Mouse (Mus musculus): Measurements from ENCODE around the gene Pnmal1. TPM values are rescaled to one million over a fixed set of nuclear protein-coding genes. Genes with fewer than 3 reads are reported as not detected.
A peak's percentile ranks its signal among the peaks of the same experiment; 100 is the strongest.

Pnmal1 gene
- polyA plus RNA-seq, 1 experiment from 2014 or later = 23.7 TPM

GRCm38 (mm10) chr7:16988405-16988804 is 28.9 kb downstream of the Pnmal1 start:
- peaks cover 22% of the 10 kb centered on the region for H3K4me1 ChIP-seq (ENCODE audit: control insufficient read depth, insufficient read depth, low read length)
- H3K4me2 ChIP-seq = no peak overlapping the region
- 74% methylated on average over 3 of the region's 3 CpGs for WGBS
- H3K4me3 ChIP-seq (ENCODE audit: low read depth, low read length) = no peak overlapping the region
- no peak for DNase-seq (ENCODE audit: low spot score, missing footprints)
- H3K9ac ChIP-seq (ENCODE audit: low read length) = no peak overlapping the region
- H3K27ac ChIP-seq (ENCODE audit: low read depth, low read length) = peak overlapping the region; percentile 25; the same call in 1 of the 2 replicates
- no peaks in the 10 kb centered on the region for H3K9me3 ChIP-seq (ENCODE audit: control insufficient read depth, low read length)
- ATAC-seq (ENCODE audit: low FRiP score) = no peak
- H3K27me3 ChIP-seq (ENCODE audit: control insufficient read depth, insufficient read depth, low read length) = no peaks in the 10 kb centered on the region
- H3K36me3 ChIP-seq (ENCODE audit: control insufficient read depth, insufficient read depth, low read length) = no peaks in the 10 kb centered on the region

DNA sequence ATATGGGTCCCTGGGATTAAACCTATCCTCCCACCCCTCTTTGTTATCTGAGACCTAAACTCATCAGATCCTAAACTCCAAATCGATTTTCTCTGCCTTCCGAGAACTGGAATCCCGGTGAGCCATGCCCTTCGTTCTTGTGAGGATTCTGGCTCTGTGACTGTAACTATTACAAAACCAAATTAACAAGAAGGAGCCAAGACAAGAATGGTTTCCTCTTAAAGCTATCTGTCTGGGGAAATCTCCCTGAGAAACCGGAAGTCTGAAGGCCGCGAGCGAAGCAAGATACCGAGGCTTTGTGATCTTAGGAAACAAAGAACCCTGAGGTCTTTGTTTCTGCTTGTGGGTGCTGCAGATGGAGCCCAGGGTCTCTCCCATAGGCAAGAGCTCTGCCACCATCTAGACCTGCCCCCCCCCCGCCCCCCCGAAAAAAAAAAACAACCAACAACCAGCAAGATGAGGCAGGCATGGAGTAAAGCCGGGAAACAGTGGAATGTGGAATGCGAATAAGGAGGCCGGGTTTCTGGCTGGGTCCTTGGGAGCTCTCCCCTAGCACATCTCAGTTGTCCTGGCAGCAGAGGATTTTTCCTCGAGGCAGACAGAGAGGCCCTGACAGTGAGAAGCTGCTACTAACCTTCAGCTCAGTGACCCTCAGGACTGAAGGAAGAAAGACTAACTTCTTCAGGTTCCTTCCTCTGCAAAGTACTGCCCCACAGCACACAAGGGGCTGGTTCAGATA is 30.7 kb downstream of the Pnmal1 start:
- H3K9ac ChIP-seq (ENCODE audit: low read length) = no peak overlapping the region
- no peaks in the 10 kb centered on the region for H3K9me3 ChIP-seq (ENCODE audit: control insufficient read depth, low read length)
- DNase-seq (ENCODE audit: low spot score, missing footprints) (peak; percentile 88), ATAC-seq (ENCODE audit: low FRiP score) (no peak)
- 28% methylated on average over 15 of the region's 15 CpGs for WGBS
- no peaks in the 10 kb centered on the region for H3K27me3 ChIP-seq (ENCODE audit: control insufficient read depth, insufficient read depth, low read length)
- H3K4me3 ChIP-seq (ENCODE audit: low read depth, low read length) = no peak overlapping the region
- H3K4me1 ChIP-seq (ENCODE audit: control insufficient read depth, insufficient read depth, low read length) = peaks cover 32% of the 10 kb centered on the region
- H3K36me3 ChIP-seq (ENCODE audit: control insufficient read depth, insufficient read depth, low read length) = no peaks in the 10 kb centered on the region
- H3K4me2 ChIP-seq = peak overlapping the region; percentile 16; the same call in 1 of the 2 replicates
- H3K27ac ChIP-seq (ENCODE audit: low read depth, low read length) = peak overlapping the region; percentile 58

- Histone ChIP-seq H3K9ac (ENCODE audit: low read length) (peak overlapping the region; percentile 7; the same call in 1 of the 2 replicates), H3K4me2 (peak overlapping the region; percentile 12; the same call in 1 of the 2 replicates), H3K4me1 (ENCODE audit: control insufficient read depth, insufficient read depth, low read length) (peaks cover 39% of the 10 kb centered on the region), H3K27me3 (ENCODE audit: control insufficient read depth, insufficient read depth, low read length) (no peaks in the 10 kb centered on the region), H3K4me3 (ENCODE audit: low read depth, low read length) (no peak overlapping the region), H3K36me3 (ENCODE audit: control insufficient read depth, insufficient read depth, low read length) (no peaks in the 10 kb centered on the region), H3K9me3 (ENCODE audit: control insufficient read depth, low read length) (no peaks in the 10 kb centered on the region), H3K27ac (ENCODE audit: low read depth, low read length) (peak overlapping the region; percentile 68)
- DNase-seq (ENCODE audit: low spot score, missing footprints) (peak; percentile 97), ATAC-seq (ENCODE audit: low FRiP score) (peak; percentile 79)
- WGBS = 58% methylated on average over 18 of the region's 18 CpGs
These were observed 32.4 kb downstream of the Pnmal1 start for GRCm38 (mm10) chr7:16991681-16992450.

- ATAC-seq (ENCODE audit: low FRiP score) = no peak
- WGBS = 93% methylated on average over 5 of the region's 5 CpGs
These were observed 33.0 kb downstream of the Pnmal1 start, which contains the start of gene Ccdc8 for GRCm38 (mm10) chr7:16992451-16992807. Ccdc8 (plus strand) TSS chr7:16992708.

GRCm38 (mm10) chr7:16993651-16994399 is 34.3 kb downstream of the Pnmal1 start:
- peaks cover 3% of the 10 kb centered on the region; the same call in 1 of the 2 replicates for H3K36me3 ChIP-seq (ENCODE audit: control insufficient read depth, insufficient read depth, low read length)
- H3K27me3 ChIP-seq (ENCODE audit: control insufficient read depth, insufficient read depth, low read length) = no peaks in the 10 kb centered on the region
- peak overlapping the region; percentile 73 for H3K4me2 ChIP-seq
- H3K4me1 ChIP-seq (ENCODE audit: control insufficient read depth, insufficient read depth, low read length) = peaks cover 39% of the 10 kb centered on the region
- peak overlapping the region; percentile 46 for H3K4me3 ChIP-seq (ENCODE audit: low read depth, low read length)
- 1% methylated on average over 27 of the region's 27 CpGs for whole genome bisulfite sequencing
- peak; percentile 79 for ATAC-seq (ENCODE audit: low FRiP score)
- peak; percentile 96 for DNase-seq (ENCODE audit: low spot score, missing footprints)
- H3K27ac ChIP-seq (ENCODE audit: low read depth, low read length) = peak overlapping the region; percentile 48; the same call in 1 of the 2 replicates
- peak overlapping the region; percentile 82 for H3K9ac ChIP-seq (ENCODE audit: low read length)
- no peaks in the 10 kb centered on the region for H3K9me3 ChIP-seq (ENCODE audit: control insufficient read depth, low read length)

More at GRCm38 (mm10) chr7:16992451-16992807, 33.0 kb downstream of the Pnmal1 start, which contains the start of gene Ccdc8:
- Histone ChIP-seq H3K4me2 (peak within 1 kb of the TSS; percentile 73), H3K9ac (ENCODE audit: low read length) (peak within 1 kb of the TSS; percentile 82), H3K36me3 (ENCODE audit: control insufficient read depth, insufficient read depth, low read length) (no peaks in the 10 kb centered on the region; the same call in 1 of the 2 replicates), H3K27me3 (ENCODE audit: control insufficient read depth, insufficient read depth, low read length) (no peaks in the 10 kb centered on the region), H3K4me3 (ENCODE audit: low read depth, low read length) (peak within 1 kb of the TSS; percentile 46; the same call in 1 of the 2 replicates), H3K9me3 (ENCODE audit: control insufficient read depth, low read length) (no peaks in the 10 kb centered on the region), H3K4me1 (ENCODE audit: control insufficient read depth, insufficient read depth, low read length) (peaks cover 39% of the 10 kb centered on the region), H3K27ac (ENCODE audit: low read depth, low read length) (peak within 1 kb of the TSS; percentile 68)
- no peak for DNase-seq (ENCODE audit: low spot score, missing footprints)

DNA sequence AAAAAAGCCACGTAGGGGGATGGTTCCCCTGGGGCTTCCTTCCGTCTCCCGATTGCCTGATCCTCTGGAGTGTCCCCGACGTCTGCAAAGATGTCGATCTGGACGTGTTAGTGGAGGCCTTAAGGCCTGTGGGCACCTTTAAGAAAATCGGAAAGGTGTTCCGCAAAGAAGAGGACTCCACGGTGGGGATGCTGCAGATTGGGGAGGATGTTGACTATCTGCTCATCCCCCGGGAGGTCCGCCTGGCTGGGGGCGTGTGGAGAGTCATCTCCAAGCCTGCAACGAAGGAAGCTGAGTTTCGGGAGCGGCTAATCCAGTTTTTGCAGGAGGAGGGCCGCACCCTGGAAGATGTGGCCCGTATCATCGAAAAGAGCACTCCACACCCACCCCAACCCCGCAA is 34.9 kb downstream of the Pnmal1 start:
- ATAC-seq (ENCODE audit: low FRiP score) = no peak
- 5% methylated on average over 20 of the region's 20 CpGs for WGBS
- Histone ChIP-seq H3K4me2 (peak overlapping the region; percentile 73), H3K9ac (ENCODE audit: low read length) (peak overlapping the region; percentile 82), H3K4me1 (ENCODE audit: control insufficient read depth, insufficient read depth, low read length) (peaks cover 39% of the 10 kb centered on the region), H3K36me3 (ENCODE audit: control insufficient read depth, insufficient read depth, low read length) (peaks cover 5% of the 10 kb centered on the region; the same call in 1 of the 2 replicates), H3K27me3 (ENCODE audit: control insufficient read depth, insufficient read depth, low read length) (no peaks in the 10 kb centered on the region), H3K9me3 (ENCODE audit: control insufficient read depth, low read length) (no peaks in the 10 kb centered on the region), H3K4me3 (ENCODE audit: low read depth, low read length) (peak overlapping the region; percentile 46), H3K27ac (ENCODE audit: low read depth, low read length) (no peak overlapping the region)
- no peak for DNase-seq (ENCODE audit: low spot score, missing footprints)

GRCm38 (mm10) chr7:16995345-16995744 is 35.9 kb downstream of the Pnmal1 start:
- 94% methylated on average over 4 of the region's 4 CpGs for WGBS
- Histone ChIP-seq H3K36me3 (ENCODE audit: control insufficient read depth, insufficient read depth, low read length) (peaks cover 5% of the 10 kb centered on the region; the same call in 1 of the 2 replicates), H3K9me3 (ENCODE audit: control insufficient read depth, low read length) (no peaks in the 10 kb centered on the region), H3K4me3 (ENCODE audit: low read depth, low read length) (peak overlapping the region; percentile 46; the same call in 1 of the 2 replicates), H3K9ac (ENCODE audit: low read length) (peak overlapping the region; percentile 82; the same call in 1 of the 2 replicates), H3K4me2 (peak overlapping the region; percentile 73), H3K27me3 (ENCODE audit: control insufficient read depth, insufficient read depth, low read length) (no peaks in the 10 kb centered on the region), H3K27ac (ENCODE audit: low read depth, low read length) (no peak overlapping the region), H3K4me1 (ENCODE audit: control insufficient read depth, insufficient read depth, low read length) (peaks cover 37% of the 10 kb centered on the region)
- no peak for DNase-seq (ENCODE audit: low spot score, missing footprints)
- ATAC-seq (ENCODE audit: low FRiP score) = no peak

- no peak for DNase-seq (ENCODE audit: low spot score, missing footprints)
- no peaks in the 10 kb centered on the region for H3K27me3 ChIP-seq (ENCODE audit: control insufficient read depth, insufficient read depth, low read length)
- ATAC-seq (ENCODE audit: low FRiP score) = no peak; the same call in 1 of the 2 replicates
- H3K9ac ChIP-seq (ENCODE audit: low read length) = no peak overlapping the region
- H3K4me2 ChIP-seq = no peak overlapping the region
- peaks cover 8% of the 10 kb centered on the region; the same call in 1 of the 2 replicates for H3K36me3 ChIP-seq (ENCODE audit: control insufficient read depth, insufficient read depth, low read length)
- no peak overlapping the region for H3K27ac ChIP-seq (ENCODE audit: low read depth, low read length)
- 70% methylated on average over 4 of the region's 4 CpGs for WGBS
- H3K4me1 ChIP-seq (ENCODE audit: control insufficient read depth, insufficient read depth, low read length) = peaks cover 17% of the 10 kb centered on the region
- no peak overlapping the region for H3K4me3 ChIP-seq (ENCODE audit: low read depth, low read length)
- H3K9me3 ChIP-seq (ENCODE audit: control insufficient read depth, low read length) = no peaks in the 10 kb centered on the region
These were observed 39.8 kb downstream of the Pnmal1 start for GRCm38 (mm10) chr7:16999233-16999632.
